Mouse (Mus musculus) midbrain, embryonic 14.5 days (tissue): ENCODE measurements at regions not wholly inside any gene's neighbourhood (a gene's known extent, or its start where the extent isn't known, plus 50 kb on each side); places are given as distances from the start of the nearest gene placed in this dataset.

Source experiments
- ATAC-seq: fragments of 200-750 bp; cut with Nextera tagmentation; 2 replicates; pipeline ENCODE4 v1.8.0; 2017; ENCODE audit warnings: moderate number of reproducible peaks, moderate library complexity; ENCODE audit not compliant: low FRiP score, low TSS enrichment
- DNase-seq: peaks from one replicate; pipeline ENCODE4 v3.0.0-alpha.2; 2015
- H3K27ac ChIP-seq: fragments of 300-500 bp; sonication (generic); replicated peaks from 2 replicates; pipeline ENCODE4 v1.5.1; 2014; ENCODE audit warnings: mild to moderate bottlenecking, low read depth, low read length, moderate library complexity
- H3K27me3 ChIP-seq: fragments of 300-500 bp; sonication (generic); 2 replicates; pipeline ENCODE4 v1.6.1; 2014; ENCODE audit warnings: low read length, control low read depth, mixed read lengths; ENCODE audit not compliant: control insufficient read depth, insufficient read depth
- H3K36me3 ChIP-seq: fragments of 300-500 bp; sonication (generic); 2 replicates; pipeline ENCODE4 v1.6.1; 2014; ENCODE audit warnings: low read length, control low read depth; ENCODE audit not compliant: control insufficient read depth, insufficient read depth
- H3K4me1 ChIP-seq: fragments of 300-500 bp; sonication (generic); 2 replicates; pipeline ENCODE4 v1.6.1; 2014; ENCODE audit warnings: mild to moderate bottlenecking, antibody characterized with exemption, low read length, control low read depth; ENCODE audit not compliant: control insufficient read depth, insufficient read depth
- H3K4me2 ChIP-seq: fragments of 300-500 bp; sonication (generic); 2 replicates; pipeline ENCODE4 v1.6.1; 2014; ENCODE audit warnings: mild to moderate bottlenecking, low read length, moderate library complexity
- H3K4me3 ChIP-seq: fragments of 300-500 bp; sonication (generic); replicated peaks from 2 replicates; pipeline ENCODE4 v1.5.1; 2014; ENCODE audit warnings: low read depth, low read length
- H3K9ac ChIP-seq: fragments of 300-500 bp; sonication (generic); replicated peaks from 2 replicates; pipeline ENCODE4 v1.6.1; 2014; ENCODE audit warnings: mild to moderate bottlenecking, low read length, moderate library complexity
- H3K9me3 ChIP-seq: fragments of 300-500 bp; sonication (generic); 2 replicates; pipeline ENCODE4 v1.6.1; 2016; ENCODE audit warnings: low read length, control low read depth, mixed read lengths; ENCODE audit not compliant: control insufficient read depth
- WGBS: fragments of 180-500 bp; shearing (Covaris S2); extraction: QIAGEN DNeasy Blood & Tissue Kit; methylation state at CpG from one replicate; pipeline ENCODE4 v1.1.7; 2014; 5-methylcytosine and 5-hydroxymethylcytosine counted together

- Histone ChIP-seq H3K9ac (no peak overlapping the region), H3K4me2 (no peak overlapping the region), H3K36me3 (no peaks in the 10 kb centered on the region), H3K4me1 (no peaks in the 10 kb centered on the region), H3K9me3 (no peaks in the 10 kb centered on the region), H3K27me3 (no peaks in the 10 kb centered on the region), H3K4me3 (no peak overlapping the region), H3K27ac (no peak overlapping the region)
- 20% methylated on average over 4 of the region's 4 CpGs for WGBS
- DNase-seq (no peak), ATAC-seq (no peak)
Measured at GRCm38 (mm10) chr17:83946718-83947117, 99.0 kb upstream of the Haao start.

- H3K9ac ChIP-seq, result no peak overlapping the region
- 0 out of 2 replicates have a peak, but pooled peaks cover 10% of the 10 kb centered on the region for H3K4me1 ChIP-seq
- ATAC-seq (no peak), DNase-seq (no peak)
- H3K36me3 ChIP-seq, result no peaks in the 10 kb centered on the region
- no peak overlapping the region for H3K4me3 ChIP-seq
- H3K9me3 ChIP-seq, result no peaks in the 10 kb centered on the region
- WGBS, result 85% methylated on average over 10 of the region's 10 CpGs
- no peak overlapping the region for H3K4me2 ChIP-seq
- no peaks in the 10 kb centered on the region for H3K27me3 ChIP-seq
- H3K27ac ChIP-seq, result 0 out of 2 replicates have a peak overlapping the region, but pooled peaks have one; percentile 41
Measured at GRCm38 (mm10) chr17:83939344-83939743, 91.6 kb upstream of the Haao start.

- no peak overlapping the region for H3K9ac ChIP-seq
- ATAC-seq (no peak), DNase-seq (peak; percentile 47)
- H3K4me3 ChIP-seq, result no peak overlapping the region
- 0 out of 2 replicates have a peak, but pooled peaks cover 10% of the 10 kb centered on the region for H3K4me1 ChIP-seq
- 60% methylated on average over 11 of the region's 11 CpGs for WGBS
- 0 out of 2 replicates have a peak overlapping the region, but pooled peaks have one; percentile 41 for H3K27ac ChIP-seq
- H3K27me3 ChIP-seq, result no peaks in the 10 kb centered on the region
- no peaks in the 10 kb centered on the region for H3K36me3 ChIP-seq
- no peaks in the 10 kb centered on the region for H3K9me3 ChIP-seq
- no peak overlapping the region for H3K4me2 ChIP-seq
Measured at GRCm38 (mm10) chr17:83938671-83939244, 91.0 kb upstream of the Haao start.

GRCm38 (mm10) chr17:83937576-83937975 is 89.8 kb upstream of the Haao start:
- Histone ChIP-seq H3K27me3 (no peaks in the 10 kb centered on the region), H3K27ac (no peak overlapping the region), H3K4me3 (no peak overlapping the region), H3K36me3 (no peaks in the 10 kb centered on the region), H3K4me2 (no peak overlapping the region), H3K4me1 (0 out of 2 replicates have a peak, but pooled peaks cover 10% of the 10 kb centered on the region), H3K9ac (no peak overlapping the region), H3K9me3 (no peaks in the 10 kb centered on the region)
- 21% methylated on average over 10 of the region's 10 CpGs for WGBS
- no peak for ATAC-seq
- DNase-seq, result peak; percentile 54

- ATAC-seq (no peak), DNase-seq (no peak)
- Histone ChIP-seq H3K4me2 (no peak overlapping the region), H3K4me3 (no peak overlapping the region), H3K9me3 (no peaks in the 10 kb centered on the region), H3K9ac (no peak overlapping the region), H3K36me3 (no peaks in the 10 kb centered on the region), H3K4me1 (0 out of 2 replicates have a peak, but pooled peaks cover 10% of the 10 kb centered on the region), H3K27me3 (no peaks in the 10 kb centered on the region), H3K27ac (no peak overlapping the region)
- 76% methylated on average over 9 of the region's 9 CpGs for WGBS
Measured at GRCm38 (mm10) chr17:83936677-83937076, 88.9 kb upstream of the Haao start.

GRCm38 (mm10) chr17:83935969-83936368 is 88.2 kb upstream of the Haao start:
- no peaks in the 10 kb centered on the region for H3K27me3 ChIP-seq
- no peak for DNase-seq
- no peak overlapping the region for H3K27ac ChIP-seq
- no peak overlapping the region for H3K9ac ChIP-seq
- no peak overlapping the region for H3K4me2 ChIP-seq
- 0 out of 2 replicates have a peak, but pooled peaks cover 10% of the 10 kb centered on the region for H3K4me1 ChIP-seq
- WGBS, result 67% methylated on average over 1 of the region's 1 CpGs
- ATAC-seq, result no peak
- H3K9me3 ChIP-seq, result no peaks in the 10 kb centered on the region
- no peaks in the 10 kb centered on the region for H3K36me3 ChIP-seq
- H3K4me3 ChIP-seq, result no peak overlapping the region

GRCm38 (mm10) chr17:83935232-83935631 is 87.5 kb upstream of the Haao start:
- H3K4me1 ChIP-seq, result 0 out of 2 replicates have a peak, but pooled peaks cover 10% of the 10 kb centered on the region
- no peaks in the 10 kb centered on the region for H3K36me3 ChIP-seq
- DNase-seq (no peak), ATAC-seq (no peak)
- H3K27ac ChIP-seq, result no peak overlapping the region
- H3K9me3 ChIP-seq, result no peaks in the 10 kb centered on the region
- no peak overlapping the region for H3K4me2 ChIP-seq
- no peak overlapping the region for H3K4me3 ChIP-seq
- 87% methylated on average over 5 of the region's 5 CpGs for WGBS
- no peaks in the 10 kb centered on the region for H3K27me3 ChIP-seq
- no peak overlapping the region for H3K9ac ChIP-seq

GRCm38 (mm10) chr17:83933743-83934142 is 86.0 kb upstream of the Haao start:
- Histone ChIP-seq H3K36me3 (no peaks in the 10 kb centered on the region), H3K4me3 (no peak overlapping the region), H3K4me1 (0 out of 2 replicates have a peak, but pooled peaks cover 5% of the 10 kb centered on the region), H3K9me3 (no peaks in the 10 kb centered on the region), H3K27ac (no peak overlapping the region), H3K4me2 (no peak overlapping the region), H3K9ac (no peak overlapping the region), H3K27me3 (no peaks in the 10 kb centered on the region)
- 91% methylated on average over 10 of the region's 10 CpGs for WGBS
- DNase-seq (no peak), ATAC-seq (no peak)

GRCm38 (mm10) chr17:83930401-83930800 is 82.6 kb upstream of the Haao start:
- Histone ChIP-seq H3K9ac (no peak overlapping the region), H3K4me2 (no peak overlapping the region), H3K27me3 (no peaks in the 10 kb centered on the region), H3K4me3 (no peak overlapping the region), H3K4me1 (no peaks in the 10 kb centered on the region), H3K9me3 (no peaks in the 10 kb centered on the region), H3K27ac (no peak overlapping the region), H3K36me3 (no peaks in the 10 kb centered on the region)
- WGBS, result 79% methylated on average over 5 of the region's 5 CpGs
- DNase-seq, result no peak
- ATAC-seq, result no peak
